Mouse (Mus musculus) T-cell, adult 2 months (primary cell): ENCODE data around the gene Cmss1.
A peak's percentile ranks its signal among the peaks of the same experiment; 100 is the strongest.

Experiments used
- DNase-seq: peaks from one replicate; pipeline ENCODE4 v3.0.0; 2022; ENCODE audit warnings: low spot score

Cmss1 gene

GRCm38 (mm10) chr16:57340613-57340898, 266.1 kb downstream of the Cmss1 start:
- DNase-seq: no peak

GRCm38 (mm10) chr16:57339765-57340612, 266.7 kb downstream of the Cmss1 start:
- no peak for DNase-seq

GRCm38 (mm10) chr16:57336770-57337423, 269.8 kb downstream of the Cmss1 start:
- DNase-seq: peak; percentile 45

- DNase-seq: no peak
Measured at GRCm38 (mm10) chr16:57332301-57332700, 274.4 kb downstream of the Cmss1 start.

- DNase-seq: no peak
Measured at GRCm38 (mm10) chr16:57330111-57330510, 276.6 kb downstream of the Cmss1 start.

GRCm38 (mm10) chr16:57329028-57329427, 277.6 kb downstream of the Cmss1 start:
- no peak for DNase-seq

GRCm38 (mm10) chr16:57326996-57327395, 279.7 kb downstream of the Cmss1 start:
- DNase-seq: no peak

- DNase-seq: peak; percentile 4
Measured at GRCm38 (mm10) chr16:57319284-57320124, 287.2 kb downstream of the Cmss1 start.

GRCm38 (mm10) chr16:57318637-57319125, 288.0 kb downstream of the Cmss1 start:
- DNase-seq: no peak

- DNase-seq: no peak
Measured at GRCm38 (mm10) chr16:57317882-57318636, 288.6 kb downstream of the Cmss1 start.

GRCm38 (mm10) chr16:57317127-57317526, 289.5 kb downstream of the Cmss1 start:
- no peak for DNase-seq

GRCm38 (mm10) chr16:57315026-57315425, 291.6 kb downstream of the Cmss1 start:
- no peak for DNase-seq

GRCm38 (mm10) chr16:57314236-57314635, 292.4 kb downstream of the Cmss1 start:
- DNase-seq: no peak

GRCm38 (mm10) chr16:57313487-57313886, 293.2 kb downstream of the Cmss1 start:
- no peak for DNase-seq

GRCm38 (mm10) chr16:57312130-57312529, 294.5 kb downstream of the Cmss1 start:
- no peak for DNase-seq

- no peak for DNase-seq
Measured at GRCm38 (mm10) chr16:57305463-57305862, 301.2 kb downstream of the Cmss1 start.

GRCm38 (mm10) chr16:57303716-57304115, 302.9 kb downstream of the Cmss1 start:
- DNase-seq: no peak

GRCm38 (mm10) chr16:57302792-57303698, 303.6 kb downstream of the Cmss1 start:
- DNase-seq: no peak

- DNase-seq: peak; percentile 6
Measured at GRCm38 (mm10) chr16:57301512-57302115, 305.1 kb downstream of the Cmss1 start.

GRCm38 (mm10) chr16:57295216-57295934, 311.3 kb downstream of the Cmss1 start:
- no peak for DNase-seq
